Mouse (Mus musculus) small intestine, adult 2 months (tissue): ENCODE data around the gene Nanos3.

ENCODE experiments used
- CTCF ChIP-seq: fragments of 200-500 bp; IDR thresholded peaks from 2 replicates; pipeline ENCODE4 v1.5.1; 2012; ENCODE audit warnings: low read depth, mild to moderate bottlenecking, control low read depth, inconsistent platforms, low read length, moderate library complexity, mixed read lengths; ENCODE audit not compliant: insufficient replicate concordance, insufficient read length; ENCODE audit errors: extremely low read depth
- POLR2A ChIP-seq: fragments of 200-500 bp; IDR thresholded peaks from 2 replicates; pipeline ENCODE4 v1.6.1; 2012; ENCODE audit warnings: low read depth, mild to moderate bottlenecking, control low read depth, inconsistent platforms, low read length, moderate library complexity

- TF ChIP-seq POLR2A = no peak
- no peak for TF ChIP-seq CTCF
Observed at GRCm38 (mm10) chr8:84202466-84202865, 17.4 kb upstream of the Nanos3 start.
